Mouse (Mus musculus): ENCODE measurements around the gene Arhgap27. TPM values are rescaled to one million over a fixed set of nuclear protein-coding genes. Genes with fewer than 3 reads are reported as not detected.

Arhgap27 gene
- polyA plus RNA-seq, 1 experiment, result 38.4 TPM

- no peaks in the 10 kb centered on the region for H3K27me3 ChIP-seq (replicated peaks; ENCODE audit: control insufficient read depth, insufficient read depth, low read length)
- peak overlapping the region; percentile 37; the same call in 1 of the 2 replicates for H3K27ac ChIP-seq (ENCODE audit: insufficient read depth, low read depth, low read length)
- TF ChIP-seq POLR2A (IDR thresholded peaks at IDR 0.05; ENCODE audit: low read depth, low read length) (no peak), CTCF (conservative IDR thresholded peaks at IDR 0.05; ENCODE audit: insufficient read depth, insufficient read length, low read depth, low read length) (no peak)
- H3K36me3 ChIP-seq (ENCODE audit: control insufficient read depth, insufficient read depth, low read length), result no peaks in the 10 kb centered on the region; the same call in 1 of the 2 replicates
- WGBS, result 40% methylated on average over 5 of the region's 5 CpGs
- DNase-seq, result peak; percentile 86
- no peak overlapping the region for H3K4me3 ChIP-seq (ENCODE audit: insufficient read depth, low read depth, low read length)
- H3K4me1 ChIP-seq (ENCODE audit: control insufficient read depth, insufficient read depth, low read length), result peaks cover 8% of the 10 kb centered on the region; the same call in 1 of the 2 replicates
These were observed 18.6 kb upstream of the Arhgap27 start for GRCm38 (mm10) chr11:103381956-103382613.

DNA sequence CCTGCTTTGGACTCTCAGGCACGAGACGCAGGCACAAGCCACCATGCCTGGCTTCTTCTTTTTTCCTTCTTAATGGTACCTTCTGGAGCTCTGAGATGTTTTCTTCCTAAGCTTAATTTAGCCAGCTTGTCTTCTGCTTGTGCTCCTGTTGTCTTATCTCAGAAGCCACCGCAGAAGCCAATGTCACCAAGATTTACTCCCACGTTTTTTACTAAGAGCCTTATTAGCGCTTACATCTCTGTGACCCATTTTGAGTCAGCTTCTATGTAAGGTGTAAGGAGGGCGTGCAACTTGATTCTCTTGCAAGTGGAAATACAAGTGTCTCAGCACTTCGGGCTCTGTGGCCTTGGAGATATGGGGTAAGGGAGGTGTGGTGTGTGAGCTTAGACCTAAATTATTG lies 18.0 kb upstream of the Arhgap27 start:
- no peak for TF ChIP-seq CTCF (conservative IDR thresholded peaks at IDR 0.05; ENCODE audit: insufficient read depth, insufficient read length, low read depth, low read length)
- no peak for TF ChIP-seq POLR2A (IDR thresholded peaks at IDR 0.05; ENCODE audit: low read depth, low read length)
- Histone ChIP-seq H3K27me3 (replicated peaks; ENCODE audit: control insufficient read depth, insufficient read depth, low read length) (no peaks in the 10 kb centered on the region), H3K4me3 (ENCODE audit: insufficient read depth, low read depth, low read length) (no peak overlapping the region), H3K36me3 (ENCODE audit: control insufficient read depth, insufficient read depth, low read length) (no peaks in the 10 kb centered on the region; the same call in 1 of the 2 replicates), H3K4me1 (ENCODE audit: control insufficient read depth, insufficient read depth, low read length) (peaks cover 8% of the 10 kb centered on the region; the same call in 1 of the 2 replicates), H3K27ac (ENCODE audit: insufficient read depth, low read depth, low read length) (0 out of 2 replicates have a peak overlapping the region, but pooled peaks have one; percentile 18)
- DNase-seq, result no peak
- 86% methylated on average over 7 of the region's 7 CpGs for WGBS

DNA sequence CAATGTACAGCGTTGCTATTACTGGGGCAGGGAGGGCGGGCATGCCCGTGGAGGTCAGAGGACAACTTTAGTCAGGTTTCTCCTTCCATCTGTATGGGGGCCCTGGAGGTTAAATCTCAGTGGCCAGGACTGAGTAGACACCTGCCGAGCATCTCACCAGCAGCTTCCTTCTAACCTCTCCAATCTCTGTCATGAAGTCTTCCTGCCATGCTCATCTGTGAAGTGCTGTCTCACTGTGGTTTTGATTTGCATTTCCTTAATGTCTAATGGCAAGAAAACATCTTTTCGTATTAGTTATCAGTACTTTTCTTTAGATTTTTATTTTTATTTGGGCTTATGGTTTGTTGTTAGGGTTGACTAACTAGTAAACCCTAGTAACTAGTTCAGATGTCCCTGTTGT lies 17.0 kb upstream of the Arhgap27 start:
- no peaks in the 10 kb centered on the region for H3K27me3 ChIP-seq (replicated peaks; ENCODE audit: control insufficient read depth, insufficient read depth, low read length)
- no peaks in the 10 kb centered on the region for H3K36me3 ChIP-seq (ENCODE audit: control insufficient read depth, insufficient read depth, low read length)
- no peak overlapping the region for H3K4me3 ChIP-seq (ENCODE audit: insufficient read depth, low read depth, low read length)
- no peak overlapping the region for H3K27ac ChIP-seq (ENCODE audit: insufficient read depth, low read depth, low read length)
- H3K4me1 ChIP-seq (ENCODE audit: control insufficient read depth, insufficient read depth, low read length), result peaks cover 8% of the 10 kb centered on the region; the same call in 1 of the 2 replicates
- TF ChIP-seq CTCF (conservative IDR thresholded peaks at IDR 0.05; ENCODE audit: insufficient read depth, insufficient read length, low read depth, low read length), result no peak
- no peak for TF ChIP-seq POLR2A (IDR thresholded peaks at IDR 0.05; ENCODE audit: low read depth, low read length)
- WGBS, result 83% methylated on average over 5 of the region's 5 CpGs
- no peak for DNase-seq

DNA sequence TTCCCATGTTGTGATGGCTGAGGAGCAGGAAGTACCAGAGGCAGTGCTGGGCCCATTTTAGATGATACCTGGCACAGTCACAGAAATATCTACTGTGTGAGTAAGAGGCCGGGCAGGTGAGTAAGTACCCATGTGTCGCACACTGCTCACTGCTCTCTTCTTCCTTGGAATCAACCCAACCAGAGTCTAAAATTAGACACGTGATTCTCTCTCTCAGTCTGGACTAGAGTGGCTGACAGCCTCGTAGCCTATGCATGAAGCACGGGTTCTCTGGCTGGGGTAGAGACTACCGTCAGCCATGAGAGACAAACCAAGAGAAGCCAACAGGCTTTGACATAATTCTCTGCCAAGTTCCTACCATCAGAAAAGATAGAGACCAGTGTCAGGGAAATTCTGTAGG lies 14.8 kb upstream of the Arhgap27 start:
- no peak overlapping the region for H3K27ac ChIP-seq (ENCODE audit: insufficient read depth, low read depth, low read length)
- WGBS, result 70% methylated on average over 6 of the region's 6 CpGs

DNA sequence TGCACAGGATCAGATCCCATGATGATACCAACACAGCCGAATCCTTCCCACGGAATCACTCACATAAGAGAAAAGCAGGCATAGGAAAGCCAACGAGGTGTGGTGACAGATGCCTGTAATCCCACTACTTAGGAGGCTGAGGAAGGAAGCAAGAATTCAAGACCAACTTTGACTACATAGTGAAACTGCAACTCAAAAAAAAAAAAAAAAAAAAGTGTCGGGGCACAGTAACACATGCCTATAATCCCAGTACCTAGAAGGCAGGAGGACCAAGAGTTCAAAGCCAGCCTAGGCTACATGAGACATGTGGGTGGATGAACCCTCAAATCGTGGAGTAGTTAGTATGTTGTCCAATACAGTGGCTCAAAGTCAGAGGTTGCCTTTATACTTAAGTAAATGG lies 12.3 kb upstream of the Arhgap27 start:
- H3K27me3 ChIP-seq (replicated peaks; ENCODE audit: control insufficient read depth, insufficient read depth, low read length), result no peaks in the 10 kb centered on the region
- TF ChIP-seq POLR2A (IDR thresholded peaks at IDR 0.05; ENCODE audit: low read depth, low read length) (no peak), CTCF (conservative IDR thresholded peaks at IDR 0.05; ENCODE audit: insufficient read depth, insufficient read length, low read depth, low read length) (no peak)
- H3K4me1 ChIP-seq (ENCODE audit: control insufficient read depth, insufficient read depth, low read length), result peaks cover 5% of the 10 kb centered on the region; the same call in 1 of the 2 replicates
- WGBS, result 66% methylated on average over 5 of the region's 5 CpGs
- H3K27ac ChIP-seq (ENCODE audit: insufficient read depth, low read depth, low read length), result no peak overlapping the region
- H3K4me3 ChIP-seq (ENCODE audit: insufficient read depth, low read depth, low read length), result no peak overlapping the region
- DNase-seq, result no peak
- no peaks in the 10 kb centered on the region for H3K36me3 ChIP-seq (ENCODE audit: control insufficient read depth, insufficient read depth, low read length)

More for the DNA sequence above, 14.8 kb upstream of the Arhgap27 start:
- TF ChIP-seq CTCF (conservative IDR thresholded peaks at IDR 0.05; ENCODE audit: insufficient read depth, insufficient read length, low read depth, low read length) (no peak), POLR2A (IDR thresholded peaks at IDR 0.05; ENCODE audit: low read depth, low read length) (no peak)
- Histone ChIP-seq H3K4me1 (ENCODE audit: control insufficient read depth, insufficient read depth, low read length) (peaks cover 8% of the 10 kb centered on the region; the same call in 1 of the 2 replicates), H3K36me3 (ENCODE audit: control insufficient read depth, insufficient read depth, low read length) (no peaks in the 10 kb centered on the region), H3K4me3 (ENCODE audit: insufficient read depth, low read depth, low read length) (no peak overlapping the region), H3K27me3 (replicated peaks; ENCODE audit: control insufficient read depth, insufficient read depth, low read length) (no peaks in the 10 kb centered on the region)
- no peak for DNase-seq

DNA sequence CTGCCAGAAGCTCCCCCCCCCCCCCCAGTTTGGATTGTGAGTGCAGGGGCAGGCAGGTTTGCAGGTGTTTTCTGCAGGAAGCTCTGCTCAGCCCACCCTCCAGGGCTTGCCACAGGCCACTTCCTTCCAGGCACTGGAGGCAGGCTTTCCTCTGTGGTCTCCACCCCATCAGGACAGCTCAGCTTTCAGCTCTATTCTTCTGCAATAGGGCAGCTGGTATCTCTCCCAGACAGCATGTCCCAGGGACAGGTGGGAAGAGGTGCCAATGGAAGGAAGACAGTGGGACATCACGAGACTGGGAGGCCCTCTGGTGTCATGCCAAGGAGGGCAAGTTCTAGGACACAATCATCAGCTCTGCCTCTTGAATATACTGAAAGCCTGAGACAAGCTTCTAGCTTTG lies 11.8 kb upstream of the Arhgap27 start:
- WGBS, result 50% methylated on average over 1 of the region's 1 CpGs
- no peaks in the 10 kb centered on the region for H3K27me3 ChIP-seq (replicated peaks; ENCODE audit: control insufficient read depth, insufficient read depth, low read length)
- no peak for DNase-seq
- no peak overlapping the region for H3K4me3 ChIP-seq (ENCODE audit: insufficient read depth, low read depth, low read length)
- peaks cover 5% of the 10 kb centered on the region; the same call in 1 of the 2 replicates for H3K4me1 ChIP-seq (ENCODE audit: control insufficient read depth, insufficient read depth, low read length)
- TF ChIP-seq CTCF (conservative IDR thresholded peaks at IDR 0.05; ENCODE audit: insufficient read depth, insufficient read length, low read depth, low read length) (no peak), POLR2A (IDR thresholded peaks at IDR 0.05; ENCODE audit: low read depth, low read length) (no peak)
- H3K36me3 ChIP-seq (ENCODE audit: control insufficient read depth, insufficient read depth, low read length), result no peaks in the 10 kb centered on the region
- no peak overlapping the region for H3K27ac ChIP-seq (ENCODE audit: insufficient read depth, low read depth, low read length)

GRCm38 (mm10) chr11:103373922-103374321 lies 10.4 kb upstream of the Arhgap27 start:
- WGBS, result 82% methylated on average over 9 of the region's 9 CpGs
- Histone ChIP-seq H3K27ac (ENCODE audit: insufficient read depth, low read depth, low read length) (no peak overlapping the region), H3K4me1 (ENCODE audit: control insufficient read depth, insufficient read depth, low read length) (no peaks in the 10 kb centered on the region), H3K27me3 (replicated peaks; ENCODE audit: control insufficient read depth, insufficient read depth, low read length) (no peaks in the 10 kb centered on the region), H3K4me3 (ENCODE audit: insufficient read depth, low read depth, low read length) (no peak overlapping the region), H3K36me3 (ENCODE audit: control insufficient read depth, insufficient read depth, low read length) (no peaks in the 10 kb centered on the region)
- no peak for DNase-seq
- no peak for TF ChIP-seq POLR2A (IDR thresholded peaks at IDR 0.05; ENCODE audit: low read depth, low read length)
- no peak for TF ChIP-seq CTCF (conservative IDR thresholded peaks at IDR 0.05; ENCODE audit: insufficient read depth, insufficient read length, low read depth, low read length)

Data from kidney, adult 2 months (tissue).